Comparison of ENCODE assay signal across 8 mouse cellular contexts in genomic region chr2:114145315-114145801, GRCm38 (mm10). TPM values are rescaled to one million over a fixed set of nuclear protein-coding genes. Genes with fewer than 3 reads are reported as not detected.
A peak's percentile ranks its signal among the peaks of the same experiment; 100 is the strongest.
DNase-seq lines count a peak whose midpoint lies in the region; ATAC-seq lines count a peak whose summit lies in the region.

No protein-coding gene starts in this region.

- no peak overlapping the region for H3K9ac ChIP-seq in forebrain, embryonic 14.5 days (ENCODE audit: low read length)
- H3K9ac ChIP-seq in forebrain, embryonic 12.5 days: no peak overlapping the region
- no peak overlapping the region for H3K9ac ChIP-seq in midbrain, embryonic 14.5 days (replicated peaks; ENCODE audit: low read length)
- no peak overlapping the region for H3K9ac ChIP-seq in midbrain, embryonic 16.5 days (ENCODE audit: low read depth, low read length)

- peak; percentile 47 for DNase-seq in forebrain, embryonic 14.5 days (ENCODE audit: low spot score)
- peak; percentile 77 for DNase-seq in midbrain, embryonic 14.5 days
- peak; percentile 42 for DNase-seq in c-Kit-positive CD71-positive TER-119-positive erythroid progenitor cells, embryonic 14.5 days (ENCODE audit: low spot score)
- peak; percentile 43 to 63 for DNase-seq in heart, postnatal 14 days
- peak; percentile 54 for DNase-seq in lung, postnatal 14 days
- DNase-seq in thymus, postnatal 0 days (ENCODE audit: low spot score): peak; percentile 83

- no peaks in the 10 kb centered on the region for H3K4me1 ChIP-seq in forebrain, embryonic 14.5 days (ENCODE audit: control insufficient read depth, insufficient read depth, low read length)
- H3K4me1 ChIP-seq in forebrain, embryonic 12.5 days: no peaks in the 10 kb centered on the region
- H3K4me1 ChIP-seq in midbrain, embryonic 14.5 days (ENCODE audit: control insufficient read depth, insufficient read depth, low read length): no peaks in the 10 kb centered on the region
- no peaks in the 10 kb centered on the region for H3K4me1 ChIP-seq in midbrain, embryonic 16.5 days (ENCODE audit: control insufficient read depth, insufficient read depth, low read length)

- H3K27me3 ChIP-seq in forebrain, embryonic 14.5 days (replicated peaks; ENCODE audit: control insufficient read depth, insufficient read depth, low read length): no peaks in the 10 kb centered on the region
- no peaks in the 10 kb centered on the region for H3K27me3 ChIP-seq in forebrain, embryonic 12.5 days
- H3K27me3 ChIP-seq in midbrain, embryonic 14.5 days (ENCODE audit: control insufficient read depth, insufficient read depth, low read length): no peaks in the 10 kb centered on the region
- no peaks in the 10 kb centered on the region for H3K27me3 ChIP-seq in midbrain, embryonic 16.5 days (ENCODE audit: control insufficient read depth, insufficient read depth, low read depth, low read length)

- H3K9me3 ChIP-seq in forebrain, embryonic 14.5 days (replicated peaks; ENCODE audit: control insufficient read depth, low read length): no peaks in the 10 kb centered on the region
- no peaks in the 10 kb centered on the region for H3K9me3 ChIP-seq in forebrain, embryonic 12.5 days
- no peaks in the 10 kb centered on the region for H3K9me3 ChIP-seq in midbrain, embryonic 14.5 days (ENCODE audit: control insufficient read depth, low read length)
- no peaks in the 10 kb centered on the region for H3K9me3 ChIP-seq in midbrain, embryonic 16.5 days (replicated peaks; ENCODE audit: control insufficient read depth, low read length, poor library complexity, severe bottlenecking)

- peaks cover 68% of the 10 kb centered on the region for H3K36me3 ChIP-seq in forebrain, embryonic 14.5 days (ENCODE audit: control insufficient read depth, insufficient read depth, low read length)
- H3K36me3 ChIP-seq in forebrain, embryonic 12.5 days (replicated peaks): peaks cover 79% of the 10 kb centered on the region
- peaks cover 84% of the 10 kb centered on the region for H3K36me3 ChIP-seq in midbrain, embryonic 14.5 days (ENCODE audit: control insufficient read depth, insufficient read depth, low read length)
- H3K36me3 ChIP-seq in midbrain, embryonic 16.5 days (ENCODE audit: control insufficient read depth, insufficient read depth, low read length): peaks cover 38% of the 10 kb centered on the region

- no peak overlapping the region for H3K27ac ChIP-seq in forebrain, embryonic 14.5 days (ENCODE audit: low read depth, low read length)
- H3K27ac ChIP-seq in forebrain, embryonic 12.5 days: no peak overlapping the region
- H3K27ac ChIP-seq in midbrain, embryonic 14.5 days (replicated peaks; ENCODE audit: low read depth, low read length): no peak overlapping the region
- no peak overlapping the region for H3K27ac ChIP-seq in midbrain, embryonic 16.5 days (ENCODE audit: low read length)

- H3K4me2 ChIP-seq in forebrain, embryonic 14.5 days (ENCODE audit: low read length): no peak overlapping the region
- no peak overlapping the region for H3K4me2 ChIP-seq in forebrain, embryonic 12.5 days
- H3K4me2 ChIP-seq in midbrain, embryonic 14.5 days (ENCODE audit: low read length): no peak overlapping the region
- H3K4me2 ChIP-seq in midbrain, embryonic 16.5 days (ENCODE audit: low read length): no peak overlapping the region

- intact Hi-C loops in heart, postnatal 14 days (cut with DNase I): loop anchor here (2.0 to 5.0 kb wide), 2 partner anchors 178 to 279 kb away; no protein-coding TSS in a partner anchor

- ATAC-seq in forebrain, embryonic 14.5 days: no peak
- no peak for ATAC-seq in forebrain, embryonic 12.5 days (ENCODE audit: low FRiP score)
- no peak for ATAC-seq in midbrain, embryonic 14.5 days (ENCODE audit: low FRiP score, low TSS enrichment)
- no peak for ATAC-seq in midbrain, embryonic 16.5 days

- H3K4me3 ChIP-seq in forebrain, embryonic 14.5 days (ENCODE audit: low read depth, low read length): no peak overlapping the region
- no peak overlapping the region for H3K4me3 ChIP-seq in forebrain, embryonic 12.5 days (replicated peaks)
- H3K4me3 ChIP-seq in midbrain, embryonic 14.5 days (replicated peaks; ENCODE audit: low read depth, low read length): no peak overlapping the region
- H3K4me3 ChIP-seq in midbrain, embryonic 16.5 days (ENCODE audit: low read depth, low read length): no peak overlapping the region

- WGBS in forebrain, embryonic 14.5 days: 77% methylated on average over 6 of the region's 6 CpGs
- WGBS in forebrain, embryonic 12.5 days: 76% methylated on average over 6 of the region's 6 CpGs
- WGBS in midbrain, embryonic 14.5 days: 80% methylated on average over 6 of the region's 6 CpGs
- WGBS in midbrain, embryonic 16.5 days: 84% methylated on average over 6 of the region's 6 CpGs

RNA-seq across cellular contexts. Expression of gene Aqr, which starts 41.5 kb away (rescaled TPM):
- polyA plus RNA-seq in forebrain, embryonic 14.5 days (2014; fragmentation: Nextera tagmentation; extraction: Ambion mirVana): 51.5 and 57.1 TPM in 2 replicates
- polyA plus RNA-seq in forebrain, embryonic 12.5 days (2016; fragmentation: Nextera tagmentation; extraction: Ambion mirVana): 58.9 and 71.2 TPM in 2 replicates
- polyA plus RNA-seq in midbrain, embryonic 14.5 days (2014; fragmentation: Nextera tagmentation; extraction: Ambion mirVana): 52.6 and 54.3 TPM in 2 replicates
- 32.0 and 43.5 TPM in 2 replicates for polyA plus RNA-seq in midbrain, embryonic 16.5 days (2015; fragmentation: Nextera tagmentation; extraction: Ambion mirVana)
- total RNA-seq in heart, postnatal 14 days (2021): 10 to 100 TPM; 19.6 to 21.2 TPM
- polyA plus RNA-seq in thymus, postnatal 0 days (2015; fragmentation: Nextera tagmentation; extraction: Ambion mirVana): 53.7 and 56.7 TPM in 2 replicates

RNA-seq across cellular contexts. Expression of gene Zfp770, which starts 55.9 kb away (rescaled TPM):
- polyA plus RNA-seq in forebrain, embryonic 14.5 days (2014; fragmentation: Nextera tagmentation; extraction: Ambion mirVana): 7.9 and 8.1 TPM in 2 replicates
- polyA plus RNA-seq in forebrain, embryonic 12.5 days (2016; fragmentation: Nextera tagmentation; extraction: Ambion mirVana): 4.8 and 4.9 TPM in 2 replicates
- 8.2 and 11.4 TPM in 2 replicates for polyA plus RNA-seq in midbrain, embryonic 14.5 days (2014; fragmentation: Nextera tagmentation; extraction: Ambion mirVana)
- polyA plus RNA-seq in midbrain, embryonic 16.5 days (2015; fragmentation: Nextera tagmentation; extraction: Ambion mirVana): 5.8 and 6.3 TPM in 2 replicates
- 10 to 100 TPM; 13.7 to 15.3 TPM for total RNA-seq in heart, postnatal 14 days (2021)
- 7.5 TPM in 2 replicates for polyA plus RNA-seq in thymus, postnatal 0 days (2015; fragmentation: Nextera tagmentation; extraction: Ambion mirVana)
